Mouse (Mus musculus) thymus, postnatal 14 days (tissue): ENCODE results near the gene Plekhf1.

Experiments
- DNase-seq: peaks from one replicate; pipeline ENCODE4 v3.0.0; 2021

The Plekhf1 gene

DNA sequence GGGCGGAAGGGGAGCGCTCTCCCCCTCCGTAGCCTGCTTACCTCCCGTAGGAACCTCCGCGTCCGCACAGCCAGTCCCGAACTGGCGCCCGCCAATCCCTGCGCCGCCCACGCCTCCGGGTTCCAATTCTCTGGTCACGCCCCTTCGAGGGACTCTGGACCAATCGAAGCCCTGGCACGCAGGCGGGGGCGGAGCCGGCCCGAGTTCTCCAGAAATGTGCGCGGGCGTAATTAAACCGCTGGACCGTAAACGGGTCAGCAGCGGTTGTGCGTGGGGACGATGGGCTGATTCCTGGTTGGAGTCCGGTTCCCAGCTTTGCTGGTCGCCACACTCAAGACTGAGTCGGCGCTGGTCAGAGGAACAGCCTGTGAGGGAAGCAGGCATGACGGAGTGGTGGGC, at the start of gene Plekhf1:
Gene Plekhf1 (minus strand): TSS at position 117 of the 399 bp plus-strand sequence.
- DNase-seq: peak; percentile 93

DNA sequence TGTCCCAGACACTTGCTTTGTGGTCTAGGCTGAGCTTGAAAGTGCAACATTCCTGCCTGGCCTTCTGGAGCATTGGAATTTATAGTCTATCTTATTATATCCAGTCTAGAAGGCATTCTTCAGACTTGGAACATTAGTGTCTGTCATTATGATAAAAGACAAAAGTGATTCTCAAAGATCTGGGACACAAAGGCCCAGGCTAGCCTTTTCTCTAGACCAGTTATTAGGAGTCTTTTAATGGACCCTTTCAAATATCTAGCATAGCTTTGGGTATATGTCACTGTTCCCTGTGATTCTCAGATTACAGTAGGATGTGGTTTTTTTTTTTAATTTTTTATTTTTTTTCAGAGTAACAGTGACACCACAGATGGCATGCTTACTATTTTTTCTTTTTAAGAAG, 44.7 kb upstream of the Plekhf1 start:
- DNase-seq: no peak

DNA sequence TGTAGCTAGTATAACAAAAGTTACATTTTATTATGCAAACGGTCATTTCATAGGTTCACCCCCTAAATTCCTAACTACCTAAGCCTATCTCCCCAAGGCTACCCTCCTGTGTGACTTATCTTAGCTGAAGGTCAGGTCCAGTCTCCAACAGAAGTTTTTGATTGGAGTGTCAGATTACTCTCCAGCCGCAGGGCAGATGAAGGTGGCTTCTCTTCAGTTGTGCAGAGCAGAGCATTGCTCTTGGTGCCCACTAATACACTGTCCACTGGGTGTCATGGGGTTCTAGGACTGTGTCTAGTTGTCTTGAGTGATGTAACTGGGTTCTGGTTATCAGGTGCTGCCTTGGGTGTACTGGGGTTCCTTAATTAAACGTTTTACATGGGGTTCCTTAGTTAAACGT, 44.0 kb upstream of the Plekhf1 start:
- DNase-seq: no peak

DNA sequence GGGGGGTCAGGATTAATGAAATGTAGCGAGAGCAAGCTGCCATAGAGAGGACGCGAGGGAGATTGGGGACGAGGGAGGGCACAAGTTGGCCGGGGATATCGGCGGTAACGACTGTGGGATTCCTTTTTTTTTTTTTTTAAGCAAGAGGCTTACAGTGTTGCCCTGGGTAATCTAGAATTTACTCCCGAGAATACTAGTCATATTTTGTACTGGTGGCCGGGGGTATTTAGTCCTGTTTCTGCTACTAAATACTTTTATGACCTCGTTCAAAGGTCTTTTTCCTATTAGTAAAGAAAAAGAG, 43.6 kb upstream of the Plekhf1 start:
- DNase-seq: no peak

DNA sequence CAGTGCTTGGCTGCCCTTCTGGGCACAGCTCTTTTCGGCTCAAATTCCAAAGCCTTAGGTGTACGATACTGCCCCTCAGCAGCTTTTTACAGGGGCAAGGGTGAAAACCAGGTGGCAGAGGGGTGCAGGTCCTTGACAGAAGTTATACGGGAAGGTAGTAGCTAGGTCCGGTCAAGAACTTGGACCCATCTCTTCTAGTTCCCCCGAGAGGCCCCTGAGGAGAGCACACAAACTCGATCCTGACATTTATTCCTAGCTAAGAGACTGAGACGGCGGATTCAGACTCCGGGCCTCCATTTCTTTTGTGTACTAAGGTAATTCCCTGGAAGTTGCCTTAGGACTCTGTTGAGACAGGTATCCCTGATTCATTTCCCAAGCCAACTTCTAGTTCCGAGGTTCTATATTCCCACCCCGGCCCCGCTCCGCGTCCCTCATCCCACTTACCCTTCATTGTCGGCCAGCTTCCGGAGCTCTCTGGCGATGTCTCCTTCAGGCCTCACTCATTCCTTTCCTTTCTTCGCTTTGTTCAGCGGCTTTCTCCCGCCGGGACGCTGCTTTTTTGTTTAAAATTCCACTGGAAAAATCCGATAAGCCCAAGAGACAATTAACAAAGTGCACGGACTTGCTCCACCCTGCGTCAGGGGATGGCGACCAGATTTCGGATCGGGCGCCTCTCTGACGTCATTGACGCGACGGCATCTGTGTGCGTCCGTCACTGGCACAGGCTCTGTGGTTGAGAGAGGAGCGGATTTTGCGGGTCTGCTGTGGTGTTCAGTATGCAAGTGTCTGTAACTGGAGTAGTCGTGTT, 43.1 kb upstream of the Plekhf1 start, which contains the start of gene Pop4:
Gene Pop4 (minus strand): TSS at position 721 of the 808 bp plus-strand sequence.
- DNase-seq: peak; percentile 91

DNA sequence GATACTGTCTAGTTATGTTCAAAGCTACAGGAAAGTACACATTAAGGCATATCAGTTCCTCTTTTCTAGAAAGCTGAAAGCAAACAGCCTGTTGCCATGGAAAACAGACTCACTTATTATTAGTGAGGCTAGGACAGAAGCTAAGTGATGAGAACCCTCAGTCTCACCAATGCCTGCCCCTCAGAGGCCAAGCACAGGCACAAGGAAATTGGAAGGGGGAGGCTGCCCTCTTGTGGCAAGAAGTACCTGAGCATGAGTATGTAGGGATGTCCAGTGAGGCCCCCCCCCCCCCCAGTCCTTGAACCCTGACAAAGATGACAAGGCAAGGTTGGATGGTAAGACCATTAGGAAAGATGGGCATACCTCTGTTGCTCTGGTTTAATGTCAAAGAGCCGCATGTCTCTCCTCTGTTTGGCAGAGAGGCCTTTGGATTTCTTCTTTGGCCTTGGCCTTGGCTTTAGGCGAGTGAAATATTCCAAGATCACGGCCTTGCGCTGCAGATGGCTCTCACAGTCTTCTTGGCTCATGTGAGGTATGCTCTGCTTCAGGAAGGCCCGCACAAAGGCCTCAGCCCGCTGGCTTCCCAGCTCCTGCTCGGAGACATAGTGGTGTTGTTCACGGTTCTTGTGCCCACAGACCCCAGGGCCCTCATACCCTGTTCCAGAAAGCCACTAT, 39.3 kb upstream of the Plekhf1 start:
- DNase-seq: peak; percentile 51

DNA sequence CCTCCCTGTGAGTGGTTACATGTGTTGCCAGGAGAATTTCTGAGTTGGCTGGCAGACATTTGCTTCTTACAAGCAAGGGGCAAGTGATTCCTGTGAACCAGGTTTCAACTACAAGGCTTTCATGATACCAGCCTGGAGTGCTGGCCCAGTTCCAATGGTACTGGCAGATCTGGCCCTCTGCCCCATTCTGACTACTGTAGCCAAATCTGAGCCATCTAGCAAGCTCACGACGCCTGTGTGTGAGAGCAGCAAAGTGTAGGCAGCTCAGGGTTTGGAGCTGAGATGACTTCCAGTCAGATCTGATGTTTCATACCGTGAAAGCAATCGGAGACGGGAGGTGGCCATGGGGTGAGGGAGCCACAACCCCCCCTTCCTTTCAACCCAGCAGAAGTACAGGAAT, 34.6 kb upstream of the Plekhf1 start:
- DNase-seq: no peak

DNA sequence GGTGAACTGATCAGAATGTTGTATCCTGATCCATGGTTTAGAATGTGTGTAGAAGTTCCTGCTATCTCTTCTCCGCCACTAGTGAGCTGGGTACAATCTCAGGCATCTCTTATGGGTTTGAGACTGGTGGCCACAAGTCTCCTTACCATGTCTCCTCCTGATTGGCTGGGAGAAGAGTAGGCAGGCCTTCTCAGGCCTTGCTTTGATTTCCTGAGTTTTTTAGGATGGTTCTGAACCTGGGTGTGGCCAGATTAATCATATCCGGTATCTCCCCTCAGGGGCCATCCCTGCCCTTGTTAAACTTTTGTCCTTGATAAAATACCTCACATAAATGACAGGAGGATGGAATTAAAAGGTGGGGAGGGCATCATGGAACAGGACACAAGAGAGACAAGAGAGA, 31.8 kb upstream of the Plekhf1 start:
- no peak for DNase-seq

DNA sequence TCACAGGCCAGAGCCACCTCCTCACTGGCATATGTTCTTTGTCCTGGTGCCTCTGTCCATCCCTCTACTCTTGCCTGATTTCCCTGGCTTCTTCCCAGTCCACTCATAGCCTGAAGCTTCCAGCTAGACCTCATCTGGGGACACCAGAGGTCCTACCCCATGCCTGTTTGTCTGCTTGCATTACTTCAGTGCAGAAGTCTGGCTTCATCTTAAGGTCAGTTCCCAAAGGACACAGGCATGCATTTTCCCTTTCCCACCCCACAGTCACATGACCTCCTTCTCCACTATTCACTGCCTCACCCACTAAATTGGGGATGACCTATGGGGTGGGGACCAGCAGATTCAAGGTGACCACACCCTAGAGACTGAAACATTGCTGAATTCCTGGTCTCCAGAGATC, 25.6 kb upstream of the Plekhf1 start:
- DNase-seq: no peak

DNA sequence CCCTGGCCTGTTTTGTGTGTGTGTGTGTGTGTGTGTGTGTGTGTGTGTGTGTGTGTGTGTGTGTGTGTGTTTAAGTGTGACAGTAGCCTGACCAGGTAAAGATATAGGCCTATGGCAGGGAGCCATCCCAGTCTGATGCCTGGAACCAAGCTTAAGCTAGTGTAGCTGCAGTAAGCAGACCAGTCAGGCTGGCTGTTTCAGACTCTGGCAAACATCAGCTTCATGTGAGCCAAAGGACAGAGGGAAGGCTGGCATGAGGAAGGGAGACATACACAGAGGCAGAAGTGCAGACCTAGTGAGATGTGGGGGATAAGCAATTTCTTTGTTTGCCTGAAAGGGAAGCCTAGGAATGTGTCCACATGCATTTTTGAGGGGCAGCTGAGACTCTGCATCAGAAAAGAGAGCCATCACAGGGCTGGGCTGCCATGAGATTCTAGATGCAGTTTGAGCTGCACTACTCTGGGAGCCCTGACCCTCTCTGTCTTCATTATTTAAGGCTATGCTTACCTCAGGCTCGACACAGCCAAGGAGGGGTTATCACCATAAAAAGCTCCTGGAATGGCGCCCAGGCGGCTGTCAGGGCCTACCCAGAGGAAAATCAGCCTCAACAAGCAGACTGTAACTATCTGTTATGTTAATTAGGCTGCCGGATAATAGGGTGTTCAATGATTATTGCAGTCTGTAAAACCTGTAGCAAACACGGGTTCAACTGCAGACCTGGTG, 23.8 kb upstream of the Plekhf1 start:
- no peak for DNase-seq

DNA sequence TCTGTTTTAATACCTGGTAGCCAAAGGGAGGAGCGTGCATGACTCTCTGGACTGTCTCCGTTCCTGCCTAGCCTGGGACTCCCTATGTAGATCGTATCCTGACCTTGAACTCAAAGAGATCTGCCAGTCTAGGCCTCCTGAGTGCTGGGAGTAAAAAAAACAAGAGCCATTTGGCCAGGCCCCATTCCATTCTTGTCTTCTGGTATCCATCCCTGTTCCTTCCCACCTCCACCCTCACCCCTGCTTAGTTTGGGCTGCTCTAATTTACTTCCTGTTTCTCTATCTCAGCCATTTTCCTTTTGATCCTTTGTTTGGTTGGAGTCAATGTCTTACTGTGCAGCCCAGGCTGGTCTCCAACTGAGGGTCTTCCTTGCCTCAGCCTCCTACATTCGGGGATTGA, 14.6 kb upstream of the Plekhf1 start:
- no peak for DNase-seq

DNA sequence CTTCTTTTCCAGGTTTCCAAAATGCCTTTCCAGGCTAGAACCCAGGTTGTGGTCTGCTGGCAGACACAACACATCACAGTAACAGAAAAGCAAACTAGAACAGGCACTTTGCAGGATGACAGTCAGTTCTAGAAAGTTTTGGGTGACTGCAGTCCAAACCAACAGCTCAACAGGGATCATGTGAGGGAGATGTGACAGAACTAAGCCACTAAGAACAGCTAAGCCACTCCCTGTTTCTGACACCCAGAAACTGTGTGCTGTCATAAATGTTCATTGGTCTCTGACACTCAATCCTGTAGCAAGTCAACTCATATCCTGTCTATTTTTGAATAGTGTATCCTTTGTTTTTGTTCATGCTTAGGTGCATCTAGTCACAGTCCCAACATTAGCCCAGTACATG, 9.3 kb upstream of the Plekhf1 start:
- no peak for DNase-seq

DNA sequence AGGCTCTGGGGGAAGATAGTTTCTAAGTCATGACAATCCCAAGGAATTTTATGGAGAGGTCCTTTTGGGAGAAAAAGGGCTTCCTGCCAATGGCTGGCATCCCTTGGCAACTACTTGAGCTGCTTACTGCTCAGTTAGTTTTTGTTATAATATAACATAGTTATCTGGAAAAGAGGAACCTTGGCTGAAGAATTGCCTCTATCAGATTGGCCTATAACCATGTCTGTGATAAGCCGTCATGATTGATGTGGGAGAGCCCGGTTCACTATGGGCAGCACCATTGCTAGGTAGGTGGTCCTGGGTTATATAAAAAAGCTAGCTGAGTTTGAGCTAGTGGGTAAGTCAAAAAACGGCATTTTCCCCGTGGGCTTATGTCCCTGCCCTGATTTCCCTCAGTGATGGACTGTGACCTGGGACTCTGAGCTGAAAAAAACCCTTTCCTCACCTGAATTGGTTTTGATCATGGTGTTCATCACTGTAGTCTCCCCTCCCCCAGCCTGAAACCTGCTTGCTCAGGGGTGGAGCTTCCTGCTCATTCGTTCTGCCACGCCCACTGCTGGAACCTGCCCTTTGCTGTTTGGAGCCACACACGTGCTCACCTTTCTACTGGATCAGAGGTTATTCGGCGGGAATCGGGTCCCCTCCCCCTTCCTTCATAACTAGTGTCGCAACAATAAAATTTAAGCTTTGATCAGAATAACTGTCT, 8.7 kb upstream of the Plekhf1 start:
- DNase-seq: no peak

DNA sequence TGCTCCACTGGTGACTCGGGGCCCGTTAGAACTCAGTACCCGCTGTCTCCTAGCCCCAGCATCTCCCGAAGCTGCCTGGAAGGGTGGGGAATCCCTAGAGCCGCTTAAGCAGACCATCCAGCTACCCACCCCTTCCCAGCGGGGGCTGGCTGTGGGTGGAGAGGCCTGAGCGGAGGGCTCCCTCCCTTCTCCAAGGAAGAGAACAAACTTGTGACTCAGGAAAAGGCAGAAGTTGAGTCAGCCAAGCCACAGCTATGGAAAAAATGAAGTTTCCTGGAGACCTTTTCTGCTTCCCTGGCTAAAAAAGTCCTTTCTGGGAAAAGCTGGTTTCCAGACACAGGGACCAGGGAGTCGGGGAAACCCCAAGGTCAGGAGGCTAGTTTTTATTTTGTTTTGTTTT, 2.5 kb upstream of the Plekhf1 start:
- DNase-seq: no peak

DNA sequence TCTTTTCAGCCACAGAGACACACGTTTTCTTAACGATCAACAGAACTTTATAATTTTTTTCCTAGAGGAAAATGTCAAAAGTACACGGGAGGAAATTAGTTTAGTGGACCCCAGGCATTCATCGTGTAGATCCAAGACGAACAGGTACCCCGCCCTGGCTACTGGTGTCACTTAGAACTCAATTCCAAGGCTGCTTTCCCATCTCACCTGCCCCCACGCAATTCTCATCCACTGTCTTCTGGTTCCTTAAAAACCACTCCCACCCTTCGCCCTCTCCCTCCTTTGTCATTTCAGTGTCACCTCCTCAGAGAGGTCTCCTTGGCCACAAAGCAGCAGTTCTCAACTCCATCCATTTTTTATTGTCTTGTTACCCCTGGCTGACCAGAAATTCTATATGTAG, 513 bp upstream of the Plekhf1 start:
- DNase-seq: no peak

DNA sequence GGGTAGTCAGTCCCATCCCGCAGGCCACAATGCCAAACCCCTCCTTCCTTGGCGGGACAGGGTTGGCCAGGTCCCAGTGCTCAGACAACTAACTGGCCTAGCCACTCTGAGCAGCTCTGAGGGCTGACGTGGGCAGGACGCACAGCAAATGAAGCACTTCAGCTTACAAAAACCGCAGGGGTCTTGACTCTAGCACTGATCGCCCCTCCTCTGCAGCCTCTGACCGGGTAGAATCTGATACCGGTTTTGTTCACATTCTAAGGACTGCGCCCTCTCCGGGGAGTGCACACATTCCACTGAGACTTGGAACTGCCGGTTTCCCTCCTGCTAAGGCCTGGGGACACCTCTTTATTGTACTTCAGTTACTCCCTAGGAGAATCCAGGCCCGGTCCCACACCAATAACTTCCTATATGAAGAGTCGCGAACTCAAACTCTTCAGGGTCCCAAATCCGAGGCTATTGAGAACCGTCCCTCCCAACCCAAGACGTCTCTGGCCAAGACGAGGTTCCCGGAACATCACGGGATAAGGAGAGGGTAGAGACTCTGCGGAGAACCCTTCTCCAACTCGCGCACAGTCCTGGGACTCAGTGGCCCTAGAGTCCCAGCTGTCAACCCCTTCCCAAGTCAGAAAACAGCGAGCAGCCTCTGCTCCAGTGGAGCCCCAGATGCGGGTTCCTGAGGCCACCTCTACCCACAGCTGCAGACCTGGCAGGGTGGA, 476 bp downstream of the Plekhf1 start:
- peak; percentile 44 for DNase-seq

DNA sequence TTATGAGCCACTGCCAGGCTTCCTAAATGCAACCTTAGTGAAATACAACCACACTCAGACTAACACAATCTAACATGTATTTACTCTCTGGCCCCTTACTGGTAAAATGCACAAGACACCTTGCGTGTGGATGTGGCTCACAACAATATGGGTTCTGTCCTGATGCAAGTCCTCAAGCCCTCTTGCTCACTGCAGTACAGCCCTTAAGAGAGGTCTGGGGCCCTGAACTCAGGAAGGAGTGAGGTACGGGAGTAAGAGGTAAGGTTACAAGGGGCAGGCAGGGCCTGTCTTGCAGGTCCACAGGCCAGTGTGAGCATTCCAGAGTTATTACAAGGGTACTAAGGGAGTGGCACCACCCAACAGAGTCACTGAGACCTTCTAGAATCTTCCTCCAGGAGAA, 1.6 kb downstream of the Plekhf1 start:
- no peak for DNase-seq

DNA sequence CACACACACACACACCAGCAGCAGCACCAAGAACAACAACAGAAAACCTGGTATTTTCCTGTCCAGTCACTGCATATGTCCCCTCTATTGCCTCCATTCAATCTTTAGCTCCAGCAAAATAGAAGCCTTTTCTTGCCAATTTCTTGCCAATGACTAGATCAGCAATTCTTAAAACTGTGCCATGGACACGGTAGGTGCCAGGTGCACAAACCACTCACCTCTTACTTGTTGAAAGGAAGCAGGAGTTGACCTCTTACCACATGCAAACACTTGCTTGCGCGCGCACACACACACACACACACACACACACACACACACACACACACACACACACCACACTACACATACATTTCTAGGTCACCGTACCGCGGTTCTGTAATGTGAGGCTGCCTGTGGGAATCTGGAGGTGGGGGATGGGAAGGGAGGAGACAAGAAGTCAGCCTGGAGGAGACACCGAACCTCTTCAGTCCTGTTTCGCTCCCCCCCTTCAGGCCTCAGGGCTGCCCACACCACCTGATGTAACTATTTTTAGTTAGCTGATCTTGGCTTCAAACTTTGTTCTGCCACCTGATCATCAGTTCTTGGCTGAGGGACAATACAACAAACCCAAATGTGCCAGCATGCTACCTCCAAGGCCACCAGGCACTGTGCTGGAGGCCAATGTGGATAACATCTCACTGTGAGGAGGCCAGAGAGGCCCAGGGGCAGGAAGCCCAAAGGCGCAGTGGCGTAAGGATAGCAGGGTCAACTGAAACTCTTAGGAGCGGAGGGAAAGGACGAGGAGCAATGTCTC, 3.0 kb downstream of the Plekhf1 start:
- DNase-seq: peak; percentile 79

DNA sequence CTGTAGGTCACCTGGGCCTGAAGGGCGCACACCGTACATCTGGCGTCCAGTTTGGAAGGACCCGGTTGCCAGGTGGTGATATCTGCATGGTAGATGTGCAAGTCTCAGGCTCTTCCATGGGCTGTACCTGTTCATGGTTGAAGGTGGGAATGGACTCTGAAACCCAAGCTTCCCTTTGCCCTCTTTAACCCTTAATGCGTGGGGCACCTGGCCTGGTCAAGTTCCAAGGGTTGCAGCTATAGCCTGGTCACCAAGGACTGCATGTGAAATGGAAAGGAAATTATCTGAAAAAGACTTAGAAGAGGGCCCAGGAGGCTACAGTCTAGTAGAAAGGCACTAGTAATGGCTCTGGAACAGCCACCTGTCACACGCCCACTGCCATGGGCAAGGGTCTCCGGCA, 7.0 kb downstream of the Plekhf1 start:
- no peak for DNase-seq

DNA sequence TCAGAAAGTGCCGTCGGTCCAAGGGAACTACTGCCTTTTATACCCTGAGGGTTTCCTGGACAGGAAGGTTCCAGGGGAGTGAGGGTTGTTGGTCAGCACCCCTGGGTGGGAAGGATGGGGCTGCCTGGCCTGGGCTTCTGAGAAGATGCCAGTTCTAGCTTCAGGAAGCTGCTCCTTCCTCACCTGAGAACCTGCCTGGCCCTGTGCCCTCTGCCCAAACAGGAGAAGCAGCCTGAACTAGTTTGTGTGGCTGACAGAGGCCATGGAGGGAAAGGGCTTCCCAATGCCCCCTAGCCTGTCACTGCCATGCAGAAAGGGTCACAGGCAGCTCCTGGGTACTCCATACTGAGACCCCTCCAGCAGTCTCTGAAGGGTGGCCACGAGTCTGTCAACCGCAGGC, 8.3 kb downstream of the Plekhf1 start:
- no peak for DNase-seq

DNA sequence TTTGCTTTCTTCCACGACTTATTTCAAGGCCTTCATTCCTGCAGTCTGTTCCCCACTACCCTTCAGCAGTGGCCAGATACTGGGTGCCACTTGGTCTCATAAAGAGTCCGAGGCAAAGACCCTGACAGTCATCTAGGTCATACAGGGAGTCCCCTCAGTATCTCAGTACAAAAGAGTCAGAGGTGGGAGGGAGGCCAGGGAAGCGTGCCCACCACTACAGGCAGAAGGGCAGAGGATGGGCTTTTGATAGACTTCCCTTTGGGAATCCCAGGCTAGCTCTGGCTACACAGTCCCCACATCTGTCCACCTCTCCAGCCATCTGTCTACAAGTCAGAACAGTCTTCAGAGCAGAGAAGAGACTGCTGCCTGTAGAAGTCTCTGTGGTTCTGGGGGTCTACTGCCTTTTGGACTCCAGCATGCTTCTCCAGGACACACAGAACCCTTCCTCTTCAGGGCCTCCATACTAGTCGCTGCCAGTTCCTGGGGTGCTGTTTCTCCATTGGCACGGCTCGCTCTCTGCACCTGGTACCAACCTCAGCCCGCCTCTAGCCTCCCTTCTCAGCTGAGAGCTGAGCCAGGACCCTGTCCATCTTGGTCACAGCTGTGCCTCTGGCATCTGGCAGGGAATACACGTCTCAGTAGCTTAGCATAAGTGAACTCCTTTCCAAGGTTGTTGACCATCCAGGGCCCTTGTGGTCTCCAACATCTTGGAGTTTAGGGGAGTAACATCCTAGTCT, 9.0 kb downstream of the Plekhf1 start:
- no peak for DNase-seq
